Mouse (Mus musculus): ENCODE results near the gene Ssbp3. TPM values are rescaled to one million over a fixed set of nuclear protein-coding genes. Genes with fewer than 3 reads are reported as not detected.

Ssbp3 gene
- 36.7 and 43.3 TPM in 2 replicates for polyA plus RNA-seq (2014; fragmentation: Nextera tagmentation; extraction: Ambion mirVana)

DNA sequence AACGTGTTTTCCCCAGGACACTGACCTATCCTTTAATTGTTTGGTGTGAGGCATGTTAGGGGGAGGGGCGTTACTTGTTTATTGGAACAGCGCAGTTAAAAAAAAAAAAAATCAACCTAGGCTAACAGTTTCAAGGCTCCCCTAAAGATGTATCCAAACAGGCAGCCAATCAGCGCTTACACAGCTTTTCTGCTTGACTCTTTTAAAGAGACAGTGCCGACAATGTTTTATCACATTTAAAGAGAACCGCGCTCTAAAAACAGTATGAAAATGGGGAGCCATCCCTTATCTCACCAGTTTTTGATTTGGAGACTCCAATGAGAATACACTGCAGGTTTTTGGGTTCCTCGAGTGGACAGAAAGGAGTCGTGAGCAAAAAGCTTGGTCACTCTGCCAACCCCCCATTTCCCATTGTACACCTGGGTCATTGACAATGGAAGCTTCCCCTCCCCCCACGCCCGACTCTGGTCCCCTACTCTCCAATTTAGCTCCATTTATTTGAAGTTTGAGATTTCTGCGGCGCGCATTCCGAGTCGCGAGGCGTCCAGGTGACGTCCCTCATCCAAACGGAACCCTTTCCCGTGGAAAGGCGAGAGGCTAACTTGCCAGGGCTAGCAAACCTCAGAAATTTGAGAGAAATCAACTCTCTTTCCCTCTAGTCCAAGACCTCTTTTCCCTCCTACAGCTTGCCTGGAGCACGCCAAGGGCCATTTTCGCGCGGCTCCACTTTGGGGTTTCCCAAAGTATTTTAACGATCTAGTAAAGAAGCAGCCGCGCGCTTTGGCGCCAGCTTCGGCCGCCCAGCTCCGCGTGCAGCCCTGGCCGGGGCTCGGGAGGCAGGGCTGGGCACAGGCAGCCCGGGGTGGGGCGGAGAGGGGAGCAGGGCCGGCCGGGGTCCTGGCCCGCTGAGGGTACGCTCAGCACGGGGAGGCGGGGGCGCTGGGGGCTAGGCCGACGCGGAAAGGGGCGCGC lies at the start of gene Ssbp3:
Gene Ssbp3 (plus strand): TSS at position 501 of the 972 bp plus-strand sequence.
- H3K36me3 ChIP-seq (ENCODE audit: control insufficient read depth, insufficient read depth, low read length) = peaks cover 16% of the 10 kb centered on the region
- peak within 1 kb of the TSS; percentile 95 for H3K27ac ChIP-seq (replicated peaks in 1 of 2; ENCODE audit: control insufficient read depth in 1 of 2, insufficient read depth in 1 of 2, low read depth in 2 of 2, low read length in 2 of 2)
- peak within 1 kb of the TSS; percentile 92 for H3K4me2 ChIP-seq (ENCODE audit: low read length)
- peak within 1 kb of the TSS; percentile 99 for H3K9ac ChIP-seq (ENCODE audit: low read length)
- H3K9me3 ChIP-seq (ENCODE audit: control insufficient read depth, low read length) = no peaks in the 10 kb centered on the region
- peak within 1 kb of the TSS; percentile 96 to 98 for H3K4me3 ChIP-seq (ENCODE audit: control insufficient read depth in 1 of 2, insufficient read depth in 1 of 2, low read depth in 1 of 2, low read length in 2 of 2)
- peak; percentile 29 for ATAC-seq (ENCODE audit: insufficient number of reproducible peaks, insufficient read depth, low FRiP score, low read depth)
- H3K4me1 ChIP-seq (ENCODE audit: control insufficient read depth in 2 of 2, insufficient read depth in 2 of 2, low read length in 2 of 2) = peaks cover 44 to 61% of the 10 kb centered on the region in 2 experiments
- no peaks in the 10 kb centered on the region for H3K27me3 ChIP-seq (ENCODE audit: control insufficient read depth, insufficient read depth, low read length)
- WGBS = under 1% methylated on average over 51 of the region's 51 CpGs

DNA sequence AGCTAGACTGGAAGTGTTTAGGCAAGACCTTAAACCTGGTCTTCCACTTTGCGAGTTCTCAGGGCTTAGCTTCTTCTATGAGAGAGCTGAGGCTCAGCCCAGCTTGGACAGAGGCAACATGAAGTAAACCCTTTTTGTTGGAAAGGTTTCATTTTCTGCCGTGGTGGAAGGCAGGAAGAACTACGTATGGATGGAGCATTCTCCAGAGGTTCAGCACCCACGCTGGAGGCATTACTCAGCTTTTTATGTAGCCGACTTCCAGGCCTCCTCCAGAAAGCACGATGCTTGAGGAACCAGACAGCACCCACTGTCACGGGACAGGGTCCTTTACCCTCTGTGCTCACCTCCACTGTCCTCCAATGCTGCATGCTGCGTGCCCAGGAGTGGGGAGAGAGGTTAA lies 48.6 kb upstream of the Ssbp3 start:
- H3K9me3 ChIP-seq (ENCODE audit: control insufficient read depth, low read length) = no peaks in the 10 kb centered on the region
- peak overlapping the region; percentile 27; the same call in 1 of the 2 replicates for H3K9ac ChIP-seq (ENCODE audit: low read length)
- no peaks in the 10 kb centered on the region for H3K36me3 ChIP-seq (ENCODE audit: control insufficient read depth, insufficient read depth, low read length)
- ATAC-seq (ENCODE audit: insufficient number of reproducible peaks, insufficient read depth, low FRiP score, low read depth) = no peak
- no peak overlapping the region for H3K4me2 ChIP-seq (ENCODE audit: low read length)
- H3K4me1 ChIP-seq (ENCODE audit: control insufficient read depth in 2 of 2, insufficient read depth in 2 of 2, low read length in 2 of 2) = peaks cover 40 to 44% of the 10 kb centered on the region in 2 experiments
- H3K27ac ChIP-seq (replicated peaks in 1 of 2; ENCODE audit: control insufficient read depth in 1 of 2, insufficient read depth in 1 of 2, low read depth in 2 of 2, low read length in 2 of 2) = peak overlapping the region in 1 of 2 experiments; percentile 72; a peak in 3 of 4 replicates
- H3K27me3 ChIP-seq (ENCODE audit: control insufficient read depth, insufficient read depth, low read length) = no peaks in the 10 kb centered on the region
- no peak overlapping the region for H3K4me3 ChIP-seq (ENCODE audit: control insufficient read depth in 1 of 2, insufficient read depth in 1 of 2, low read depth in 1 of 2, low read length in 2 of 2)
- 54% methylated on average over 8 of the region's 8 CpGs for WGBS

DNA sequence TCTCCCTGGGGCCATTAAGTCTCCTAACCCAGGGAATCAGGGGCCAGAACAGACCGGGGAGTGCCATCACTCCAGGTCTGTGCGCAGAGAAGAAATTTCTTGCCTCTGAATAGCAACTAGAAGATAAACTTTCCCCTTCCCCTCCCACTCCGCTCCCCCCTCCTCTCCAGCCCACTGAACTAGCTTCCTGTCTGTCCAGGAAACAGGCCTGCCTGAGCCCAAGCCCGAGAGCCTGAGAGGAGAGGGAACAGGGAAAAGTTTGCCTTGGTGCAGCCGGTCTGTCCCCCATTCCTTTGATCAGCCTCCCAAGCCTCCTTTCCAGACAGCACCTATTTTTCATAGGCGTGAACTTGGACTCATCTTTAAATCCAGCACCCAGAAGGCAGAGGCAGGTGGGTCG lies 48.2 kb upstream of the Ssbp3 start:
- H3K9ac ChIP-seq (ENCODE audit: low read length) = peak overlapping the region; percentile 27; the same call in 1 of the 2 replicates

DNA sequence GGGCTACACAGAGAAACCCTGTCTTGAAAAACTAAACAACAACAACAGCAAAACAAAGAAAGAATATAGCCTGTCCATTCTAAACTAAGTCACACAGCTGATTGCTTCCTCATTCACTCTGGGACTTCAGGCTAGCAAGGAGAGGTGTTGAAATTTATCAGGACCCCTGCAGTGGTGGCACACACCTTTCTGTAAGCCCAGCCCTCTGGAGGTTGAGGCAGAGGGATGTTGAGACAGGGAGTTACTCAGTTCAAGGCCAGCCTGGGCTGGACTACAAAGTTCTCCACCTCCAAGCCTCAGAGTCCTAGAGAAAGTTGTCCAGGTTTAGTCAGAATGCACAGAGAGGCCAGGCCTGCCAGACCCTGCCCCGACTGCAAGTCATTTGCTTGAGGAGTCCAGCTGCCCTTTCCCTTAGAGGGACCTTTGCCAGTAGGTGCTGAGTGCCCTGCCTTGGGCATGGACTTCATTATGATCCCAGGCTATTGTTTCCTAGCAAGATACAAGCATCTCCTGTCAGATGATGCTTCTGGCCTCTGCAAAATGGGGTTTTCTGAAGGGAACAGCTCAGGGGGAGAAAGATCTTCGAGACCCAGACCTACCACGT lies 47.6 kb upstream of the Ssbp3 start:
- no peaks in the 10 kb centered on the region for H3K36me3 ChIP-seq (ENCODE audit: control insufficient read depth, insufficient read depth, low read length)
- no peak overlapping the region for H3K4me2 ChIP-seq (ENCODE audit: low read length)
- peak overlapping the region; percentile 3; the same call in 1 of the 2 replicates for H3K9ac ChIP-seq (ENCODE audit: low read length)
- no peaks in the 10 kb centered on the region for H3K9me3 ChIP-seq (ENCODE audit: control insufficient read depth, low read length)
- WGBS = 61% methylated on average over 3 of the region's 3 CpGs
- peaks cover 44 to 48% of the 10 kb centered on the region in 2 experiments for H3K4me1 ChIP-seq (ENCODE audit: control insufficient read depth in 2 of 2, insufficient read depth in 2 of 2, low read length in 2 of 2)
- peak overlapping the region; percentile 57 to 72; a peak in 2 of 4 replicates for H3K27ac ChIP-seq (replicated peaks in 1 of 2; ENCODE audit: control insufficient read depth in 1 of 2, insufficient read depth in 1 of 2, low read depth in 2 of 2, low read length in 2 of 2)
- no peak for ATAC-seq (ENCODE audit: insufficient number of reproducible peaks, insufficient read depth, low FRiP score, low read depth)
- H3K4me3 ChIP-seq (ENCODE audit: control insufficient read depth in 1 of 2, insufficient read depth in 1 of 2, low read depth in 1 of 2, low read length in 2 of 2) = no peak overlapping the region
- H3K27me3 ChIP-seq (ENCODE audit: control insufficient read depth, insufficient read depth, low read length) = no peaks in the 10 kb centered on the region

More for the DNA sequence above, 48.2 kb upstream of the Ssbp3 start:
- 26% methylated on average over 7 of the region's 7 CpGs for WGBS
- no peaks in the 10 kb centered on the region for H3K9me3 ChIP-seq (ENCODE audit: control insufficient read depth, low read length)
- H3K27me3 ChIP-seq (ENCODE audit: control insufficient read depth, insufficient read depth, low read length) = no peaks in the 10 kb centered on the region
- no peaks in the 10 kb centered on the region for H3K36me3 ChIP-seq (ENCODE audit: control insufficient read depth, insufficient read depth, low read length)
- H3K4me1 ChIP-seq (ENCODE audit: control insufficient read depth in 2 of 2, insufficient read depth in 2 of 2, low read length in 2 of 2) = peaks cover 44 to 48% of the 10 kb centered on the region in 2 experiments
- no peak overlapping the region for H3K4me3 ChIP-seq (ENCODE audit: control insufficient read depth in 1 of 2, insufficient read depth in 1 of 2, low read depth in 1 of 2, low read length in 2 of 2)
- ATAC-seq (ENCODE audit: insufficient number of reproducible peaks, insufficient read depth, low FRiP score, low read depth) = no peak
- peak overlapping the region; percentile 57 to 72 for H3K27ac ChIP-seq (replicated peaks in 1 of 2; ENCODE audit: control insufficient read depth in 1 of 2, insufficient read depth in 1 of 2, low read depth in 2 of 2, low read length in 2 of 2)
- no peak overlapping the region for H3K4me2 ChIP-seq (ENCODE audit: low read length)

DNA sequence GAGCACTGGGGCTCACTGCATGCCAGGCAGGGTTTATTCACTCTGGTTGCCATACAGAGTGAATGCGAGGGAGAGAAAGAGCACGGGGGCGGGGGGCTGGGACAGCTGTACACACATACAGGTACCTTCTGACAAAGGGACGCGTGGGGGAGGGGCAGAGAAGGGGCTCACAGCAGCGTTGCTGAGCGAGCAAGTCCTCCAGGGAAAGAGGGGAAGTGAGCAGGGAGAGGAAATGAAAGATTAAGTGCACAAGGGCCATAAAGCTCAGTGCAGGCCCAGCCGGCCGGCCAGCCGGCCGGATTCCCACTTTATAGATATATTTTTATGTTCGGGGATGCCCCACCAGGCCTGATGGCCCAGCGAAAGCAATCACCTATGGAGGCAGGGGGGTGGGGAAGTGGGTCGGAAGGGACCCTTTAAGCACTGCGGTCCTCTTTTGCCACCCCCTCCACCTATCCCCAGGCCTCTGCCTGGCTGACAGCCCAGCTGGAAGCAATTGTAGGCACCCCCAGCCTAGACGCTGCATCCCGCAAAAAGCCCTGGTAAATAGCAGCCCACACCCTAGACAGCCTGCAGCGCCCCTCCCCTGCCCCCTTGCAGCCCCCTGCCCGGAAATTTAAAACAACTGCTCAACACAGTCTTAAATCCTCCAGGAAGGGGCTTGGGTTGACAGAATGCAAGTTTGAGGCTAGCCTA lies 44.9 kb upstream of the Ssbp3 start:
- Histone ChIP-seq H3K27me3 (ENCODE audit: control insufficient read depth, insufficient read depth, low read length) (no peaks in the 10 kb centered on the region), H3K36me3 (ENCODE audit: control insufficient read depth, insufficient read depth, low read length) (no peaks in the 10 kb centered on the region), H3K4me2 (ENCODE audit: low read length) (no peak overlapping the region), H3K4me1 (ENCODE audit: control insufficient read depth in 2 of 2, insufficient read depth in 2 of 2, low read length in 2 of 2) (peaks cover 51 to 54% of the 10 kb centered on the region in 2 experiments), H3K9ac (ENCODE audit: low read length) (peak overlapping the region; percentile 46; the same call in 1 of the 2 replicates), H3K4me3 (ENCODE audit: control insufficient read depth in 1 of 2, insufficient read depth in 1 of 2, low read depth in 1 of 2, low read length in 2 of 2) (no peak overlapping the region), H3K27ac (replicated peaks in 1 of 2; ENCODE audit: control insufficient read depth in 1 of 2, insufficient read depth in 1 of 2, low read depth in 2 of 2, low read length in 2 of 2) (peak overlapping the region in 1 of 2 experiments; percentile 41; a peak in 1 of 4 replicates), H3K9me3 (ENCODE audit: control insufficient read depth, low read length) (no peaks in the 10 kb centered on the region)
- 25% methylated on average over 17 of the region's 19 CpGs for WGBS
- no peak for ATAC-seq (ENCODE audit: insufficient number of reproducible peaks, insufficient read depth, low FRiP score, low read depth)

DNA sequence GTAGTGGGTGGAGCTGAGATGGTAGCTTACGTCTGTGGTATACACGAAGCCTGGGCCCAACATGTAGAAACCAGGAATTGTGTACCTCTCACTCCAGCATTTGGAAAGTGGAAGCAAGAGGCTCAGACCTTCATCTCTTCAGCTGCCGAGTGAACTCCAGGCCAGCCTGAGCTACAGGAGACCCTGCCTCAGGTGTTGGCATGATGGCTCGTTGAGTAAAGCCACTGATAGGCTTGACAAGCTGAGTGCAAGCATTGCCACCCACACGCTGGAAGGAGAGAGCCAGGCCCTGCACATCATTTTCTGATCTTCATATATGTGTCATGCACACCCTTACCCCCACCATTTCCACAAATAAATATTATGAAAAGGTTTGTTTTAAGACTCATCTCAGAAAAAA lies 44.1 kb upstream of the Ssbp3 start:
- ATAC-seq (ENCODE audit: insufficient number of reproducible peaks, insufficient read depth, low FRiP score, low read depth) = no peak
- WGBS = 53% methylated on average over 5 of the region's 5 CpGs

DNA sequence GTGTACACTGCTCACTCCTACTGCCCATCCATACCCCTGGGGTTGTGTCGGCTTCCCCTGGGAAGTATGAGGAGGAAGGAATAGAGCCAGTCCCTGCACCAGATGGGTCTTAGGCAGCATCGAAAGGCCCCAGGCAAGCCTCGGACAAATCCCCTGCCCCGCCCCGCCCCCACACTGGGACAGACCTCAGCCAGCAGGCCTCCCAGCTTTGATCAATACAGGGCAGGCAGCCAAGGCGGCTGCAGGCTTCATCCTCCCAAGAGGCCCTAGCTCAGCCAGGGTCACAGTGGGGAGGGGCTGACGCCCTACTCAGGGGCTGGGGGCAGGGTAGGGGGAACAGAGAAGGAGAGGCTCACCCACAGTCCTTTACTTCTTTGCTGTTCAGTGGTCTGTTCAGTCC lies 43.7 kb upstream of the Ssbp3 start:
- ATAC-seq (ENCODE audit: insufficient number of reproducible peaks, insufficient read depth, low FRiP score, low read depth) = peak; percentile 49; the same call in 1 of the 2 replicates
- 6% methylated on average over 7 of the region's 7 CpGs for WGBS
- peak overlapping the region; percentile 31; the same call in 1 of the 2 replicates for H3K9ac ChIP-seq (ENCODE audit: low read length)

More for the DNA sequence above, 44.1 kb upstream of the Ssbp3 start:
- Histone ChIP-seq H3K36me3 (ENCODE audit: control insufficient read depth, insufficient read depth, low read length) (no peaks in the 10 kb centered on the region), H3K9me3 (ENCODE audit: control insufficient read depth, low read length) (no peaks in the 10 kb centered on the region), H3K27me3 (ENCODE audit: control insufficient read depth, insufficient read depth, low read length) (no peaks in the 10 kb centered on the region), H3K4me3 (ENCODE audit: control insufficient read depth in 1 of 2, insufficient read depth in 1 of 2, low read depth in 1 of 2, low read length in 2 of 2) (no peak overlapping the region), H3K27ac (replicated peaks in 1 of 2; ENCODE audit: control insufficient read depth in 1 of 2, insufficient read depth in 1 of 2, low read depth in 2 of 2, low read length in 2 of 2) (peak overlapping the region in 1 of 2 experiments; percentile 55; a peak in 1 of 4 replicates), H3K4me2 (ENCODE audit: low read length) (no peak overlapping the region; the same call in 1 of the 2 replicates), H3K9ac (ENCODE audit: low read length) (no peak overlapping the region), H3K4me1 (ENCODE audit: control insufficient read depth in 2 of 2, insufficient read depth in 2 of 2, low read length in 2 of 2) (peaks cover 51 to 52% of the 10 kb centered on the region in 2 experiments)

More for the DNA sequence above, 43.7 kb upstream of the Ssbp3 start:
- H3K27me3 ChIP-seq (ENCODE audit: control insufficient read depth, insufficient read depth, low read length) = no peaks in the 10 kb centered on the region
- H3K4me1 ChIP-seq (ENCODE audit: control insufficient read depth in 2 of 2, insufficient read depth in 2 of 2, low read length in 2 of 2) = peaks cover 51 to 52% of the 10 kb centered on the region in 2 experiments
- H3K27ac ChIP-seq (replicated peaks in 1 of 2; ENCODE audit: control insufficient read depth in 1 of 2, insufficient read depth in 1 of 2, low read depth in 2 of 2, low read length in 2 of 2) = peak overlapping the region; percentile 48 to 55; a peak in 3 of 4 replicates
- H3K4me3 ChIP-seq (ENCODE audit: control insufficient read depth in 1 of 2, insufficient read depth in 1 of 2, low read depth in 1 of 2, low read length in 2 of 2) = no peak overlapping the region
- H3K36me3 ChIP-seq (ENCODE audit: control insufficient read depth, insufficient read depth, low read length) = no peaks in the 10 kb centered on the region
- H3K4me2 ChIP-seq (ENCODE audit: low read length) = peak overlapping the region; percentile 11; the same call in 1 of the 2 replicates
- no peaks in the 10 kb centered on the region for H3K9me3 ChIP-seq (ENCODE audit: control insufficient read depth, low read length)

Data from heart, embryonic 14.5 days (tissue).